Mouse (Mus musculus): ENCODE data around the gene Agap1.
A peak's percentile ranks its signal among the peaks of the same experiment; 100 is the strongest.

The Agap1 gene

GRCm38 (mm10) chr1:89621952-89622351, 167.3 kb downstream of the Agap1 start:
- DNase-seq, result peak; percentile 39

GRCm38 (mm10) chr1:89622801-89623200, 168.2 kb downstream of the Agap1 start:
- DNase-seq, result no peak

- no peak for DNase-seq
Measured at GRCm38 (mm10) chr1:89625312-89625711, 170.7 kb downstream of the Agap1 start.

- DNase-seq, result no peak
Measured at GRCm38 (mm10) chr1:89625967-89626366, 171.4 kb downstream of the Agap1 start.

GRCm38 (mm10) chr1:89626940-89627339, 172.3 kb downstream of the Agap1 start:
- no peak for DNase-seq

- DNase-seq, result peak; percentile 41
Measured at GRCm38 (mm10) chr1:89627650-89628049, 173.0 kb downstream of the Agap1 start.

GRCm38 (mm10) chr1:89630836-89631235, 176.2 kb downstream of the Agap1 start:
- no peak for DNase-seq

- peak; percentile 71 for DNase-seq
Measured at GRCm38 (mm10) chr1:89631747-89632146, 177.1 kb downstream of the Agap1 start.

- DNase-seq, result no peak
Measured at GRCm38 (mm10) chr1:89634055-89634454, 179.4 kb downstream of the Agap1 start.

GRCm38 (mm10) chr1:89635131-89635530, 180.5 kb downstream of the Agap1 start:
- no peak for DNase-seq

GRCm38 (mm10) chr1:89637670-89638069, 183.1 kb downstream of the Agap1 start:
- no peak for DNase-seq

- peak; percentile 64 for DNase-seq
Measured at GRCm38 (mm10) chr1:89643445-89644100, 189.0 kb downstream of the Agap1 start.

GRCm38 (mm10) chr1:89644120-89644519, 189.5 kb downstream of the Agap1 start:
- DNase-seq, result peak; percentile 83

- DNase-seq, result peak; percentile 85
Measured at GRCm38 (mm10) chr1:89646326-89647018, 191.9 kb downstream of the Agap1 start.

- DNase-seq, result no peak
Measured at GRCm38 (mm10) chr1:89647505-89647904, 192.9 kb downstream of the Agap1 start.

GRCm38 (mm10) chr1:89650557-89650956, 196.0 kb downstream of the Agap1 start:
- peak; percentile 26 for DNase-seq

- no peak for DNase-seq
Measured at GRCm38 (mm10) chr1:89656167-89656566, 201.6 kb downstream of the Agap1 start.

- peak; percentile 71 for DNase-seq
Measured at GRCm38 (mm10) chr1:89656643-89657321, 202.2 kb downstream of the Agap1 start.

GRCm38 (mm10) chr1:89660804-89661203, 206.2 kb downstream of the Agap1 start:
- no peak for DNase-seq

- DNase-seq, result no peak
Measured at GRCm38 (mm10) chr1:89666154-89666553, 211.5 kb downstream of the Agap1 start.

- DNase-seq, result no peak
Measured at GRCm38 (mm10) chr1:89667387-89667786, 212.8 kb downstream of the Agap1 start.

GRCm38 (mm10) chr1:89668635-89669034, 214.0 kb downstream of the Agap1 start:
- no peak for DNase-seq

GRCm38 (mm10) chr1:89671110-89671787, 216.6 kb downstream of the Agap1 start:
- DNase-seq, result no peak

Data from lung, postnatal 36 days (tissue).